In genomic region chr1:135205257-135205656, GRCm38 (mm10) we compare ENCODE assay signal across 19 mouse cellular contexts. TPM values are rescaled to one million over a fixed set of nuclear protein-coding genes. Genes with fewer than 3 reads are reported as not detected.
DNase-seq lines count a peak whose midpoint lies in the region; ATAC-seq and TF ChIP-seq lines count a peak whose summit lies in the region.
"Had no signal": no experiment of that assay in that cellular context is flagged by ENCODE, and none has a peak within 500 bp of the region (broad histone marks: within the 10 kb centered on the region; RNA-seq: fewer than 3 reads in every experiment).

No protein-coding gene starts in this region.

- no peak overlapping the region for H3K4me3 ChIP-seq in kidney, embryonic 14.5 days (ENCODE audit: low read length)
- H3K4me3 ChIP-seq in kidney, adult 2 months (ENCODE audit: insufficient read depth, low read depth, low read length) = no peak overlapping the region
- H3K4me3 ChIP-seq in MEL (ENCODE audit: control insufficient read depth in 1 of 2, insufficient read depth in 1 of 2, low read depth in 2 of 2, low read length in 2 of 2) = peak overlapping the region; percentile 23 to 36
- no peak overlapping the region for H3K4me3 ChIP-seq in intestine, postnatal 0 days (ENCODE audit: low read depth, low read length)
- H3K4me3 ChIP-seq in small intestine, adult 2 months (ENCODE audit: low read depth, low read length) = no peak overlapping the region
- H3K4me3 ChIP-seq: embryonic facial prominence, embryonic 15.5 days; forebrain, embryonic 15.5 days had no signal

- no peaks in the 10 kb centered on the region for H3K27me3 ChIP-seq in kidney, embryonic 14.5 days (ENCODE audit: control insufficient read depth, insufficient read depth, low read length)
- no peaks in the 10 kb centered on the region for H3K27me3 ChIP-seq in kidney, adult 2 months (replicated peaks; ENCODE audit: control insufficient read depth, insufficient read depth, low read length)
- no peaks in the 10 kb centered on the region for H3K27me3 ChIP-seq in MEL (ENCODE audit: control insufficient read depth in 1 of 2, insufficient read depth in 2 of 2, low read length in 2 of 2)
- H3K27me3 ChIP-seq in intestine, postnatal 0 days (replicated peaks; ENCODE audit: control insufficient read depth, insufficient read depth, low read length) = no peaks in the 10 kb centered on the region
- H3K27me3 ChIP-seq in small intestine, adult 2 months (ENCODE audit: control insufficient read depth, insufficient read depth, low read length) = no peaks in the 10 kb centered on the region
- H3K27me3 ChIP-seq: embryonic facial prominence, embryonic 15.5 days; forebrain, embryonic 15.5 days had no signal

- H3K79me2 ChIP-seq in MEL (ENCODE audit: control insufficient read depth, insufficient read depth, low read length, poor library complexity) = no peaks in the 10 kb centered on the region

- no peak overlapping the region for H3K9ac ChIP-seq in kidney, embryonic 14.5 days (ENCODE audit: low read depth, low read length)
- peak overlapping the region; percentile 50 for H3K9ac ChIP-seq in MEL (ENCODE audit: control insufficient read depth, low read depth, low read length, poor library complexity, severe bottlenecking)
- H3K9ac ChIP-seq in intestine, postnatal 0 days (ENCODE audit: low read depth, low read length) = no peak overlapping the region
- H3K9ac ChIP-seq: embryonic facial prominence, embryonic 15.5 days; forebrain, embryonic 15.5 days had no signal

- TF ChIP-seq CTCF in kidney, adult 2 months (conservative IDR thresholded peaks at IDR 0.05; ENCODE audit: insufficient read depth, insufficient read length, low read depth, low read length) = no peak
- no peak for TF ChIP-seq CTCF in MEL (IDR thresholded peaks at IDR 0.05 in 2 of 3, conservative IDR thresholded peaks at IDR 0.05 in 1 of 3; ENCODE audit: control insufficient read depth in 1 of 3, insufficient read depth in 1 of 3, low read depth in 2 of 3, low read length in 3 of 3, poor library complexity in 1 of 3, severe bottlenecking in 1 of 3)
- TF ChIP-seq CTCF in intestine, postnatal 0 days (IDR thresholded peaks at IDR 0.05; ENCODE audit: low read depth) = peak; percentile 44
- TF ChIP-seq CTCF in small intestine, adult 2 months (IDR thresholded peaks at IDR 0.05; ENCODE audit: extremely low read depth, insufficient read length, insufficient replicate concordance, low read depth, low read length) = no peak

- TF ChIP-seq EP300 in MEL (IDR thresholded peaks at IDR 0.05; ENCODE audit: low read depth in 1 of 2, low read length in 2 of 2) = no peak

- no peak overlapping the region for H3K4me2 ChIP-seq in kidney, embryonic 14.5 days (replicated peaks; ENCODE audit: low read depth, low read length)
- peak overlapping the region; percentile 7; the same call in 1 of the 2 replicates for H3K4me2 ChIP-seq in intestine, postnatal 0 days (replicated peaks; ENCODE audit: low read depth)
- H3K4me2 ChIP-seq: embryonic facial prominence, embryonic 15.5 days; forebrain, embryonic 15.5 days had no signal

- H3K36me3 ChIP-seq in kidney, embryonic 14.5 days (ENCODE audit: control insufficient read depth, insufficient read depth, low read length) = no peaks in the 10 kb centered on the region
- H3K36me3 ChIP-seq in kidney, adult 2 months (ENCODE audit: control insufficient read depth, insufficient read depth, low read length) = no peaks in the 10 kb centered on the region
- peaks cover 0 to 10% of the 10 kb centered on the region in 2 experiments; a peak in 2 of 4 replicates for H3K36me3 ChIP-seq in MEL (ENCODE audit: control insufficient read depth in 1 of 2, insufficient read depth in 2 of 2, low read length in 2 of 2)
- H3K36me3 ChIP-seq in intestine, postnatal 0 days (ENCODE audit: control insufficient read depth, insufficient read depth) = no peaks in the 10 kb centered on the region
- no peaks in the 10 kb centered on the region for H3K36me3 ChIP-seq in small intestine, adult 2 months (ENCODE audit: control insufficient read depth, insufficient read depth, low read length)
- H3K36me3 ChIP-seq: embryonic facial prominence, embryonic 15.5 days; forebrain, embryonic 15.5 days had no signal

- no peak for TF ChIP-seq RAD21 in MEL (IDR thresholded peaks at IDR 0.05; ENCODE audit: low read depth, low read length)

- 60% methylated on average over 4 of the region's 4 CpGs for WGBS in kidney, embryonic 14.5 days
- 86% methylated on average over 4 of the region's 4 CpGs for WGBS in kidney, adult 2 months
- WGBS in intestine, postnatal 0 days = 30% methylated on average over 4 of the region's 4 CpGs
- WGBS in small intestine, adult 2 months = 27% methylated on average over 4 of the region's 4 CpGs

- no peak for DNase-seq in kidney, adult 2 months
- DNase-seq in MEL (ENCODE audit: low read depth, low spot score) = no peak
- no peak for DNase-seq in cerebellum, postnatal 25 days
- no peak for DNase-seq in spleen, postnatal 10 days (ENCODE audit: low spot score in 2 of 2)
- no peak for DNase-seq in layer of hippocampus, postnatal 14 days (ENCODE audit: low spot score in 2 of 2)
- DNase-seq: layer of hippocampus, postnatal 36 days; lung, adult 18-20 months; midbrain, embryonic 14.5 days; thymus, adult 18-20 months had no signal

- peak overlapping the region; percentile 14; the same call in 1 of the 2 replicates for H3K27ac ChIP-seq in kidney, embryonic 14.5 days (ENCODE audit: low read depth, low read length)
- H3K27ac ChIP-seq in kidney, adult 2 months (ENCODE audit: insufficient read depth, low read depth, low read length) = no peak overlapping the region
- H3K27ac ChIP-seq in MEL (ENCODE audit: control insufficient read depth, low read depth, low read length) = peak overlapping the region; percentile 79
- peak overlapping the region; percentile 54; the same call in 1 of the 2 replicates for H3K27ac ChIP-seq in intestine, postnatal 0 days (ENCODE audit: low read depth, low read length)
- H3K27ac ChIP-seq in small intestine, adult 2 months (ENCODE audit: insufficient read depth, low read depth, low read length) = peak overlapping the region; percentile 85
- H3K27ac ChIP-seq: embryonic facial prominence, embryonic 15.5 days; forebrain, embryonic 15.5 days had no signal

- TF ChIP-seq POLR2A in kidney, adult 2 months (IDR thresholded peaks at IDR 0.05; ENCODE audit: low read depth, low read length) = no peak
- no peak for TF ChIP-seq POLR2A in MEL (IDR thresholded peaks at IDR 0.05; ENCODE audit: control insufficient read depth in 1 of 2, insufficient read depth in 1 of 2, low read depth in 1 of 2, low read length in 2 of 2, poor library complexity in 1 of 2)
- TF ChIP-seq POLR2A in small intestine, adult 2 months (IDR thresholded peaks at IDR 0.05; ENCODE audit: low read depth, low read length) = no peak

- ATAC-seq in kidney, embryonic 14.5 days (ENCODE audit: low FRiP score, low TSS enrichment) = 0 out of 2 replicates have a peak, but pooled peaks have one; percentile 21
- peak; percentile 35 for ATAC-seq in intestine, postnatal 0 days
- ATAC-seq: activated CD4-positive, CD25-positive, alpha-beta regulatory T cell, adult 4 months; forebrain, embryonic 15.5 days had no signal

- no peaks in the 10 kb centered on the region for H3K9me3 ChIP-seq in kidney, embryonic 14.5 days (ENCODE audit: control insufficient read depth, low read length)
- no peaks in the 10 kb centered on the region for H3K9me3 ChIP-seq in MEL (replicated peaks; ENCODE audit: insufficient read depth, low read length)
- H3K9me3 ChIP-seq in intestine, postnatal 0 days (ENCODE audit: control insufficient read depth) = no peaks in the 10 kb centered on the region
- H3K9me3 ChIP-seq: embryonic facial prominence, embryonic 15.5 days; forebrain, embryonic 15.5 days had no signal

- H3K4me1 ChIP-seq in kidney, embryonic 14.5 days (ENCODE audit: control insufficient read depth, insufficient read depth, low read length) = peaks cover 6% of the 10 kb centered on the region; the same call in 1 of the 2 replicates
- no peaks in the 10 kb centered on the region for H3K4me1 ChIP-seq in kidney, adult 2 months (ENCODE audit: control insufficient read depth, insufficient read depth, low read length)
- peaks cover 7 to 33% of the 10 kb centered on the region in 2 experiments for H3K4me1 ChIP-seq in MEL (ENCODE audit: control insufficient read depth in 1 of 2, insufficient read depth in 2 of 2, low read length in 2 of 2)
- H3K4me1 ChIP-seq in intestine, postnatal 0 days (replicated peaks; ENCODE audit: control insufficient read depth, insufficient read depth, low read length) = 0 out of 2 replicates have a peak, but pooled peaks cover 7% of the 10 kb centered on the region
- H3K4me1 ChIP-seq in small intestine, adult 2 months (ENCODE audit: control insufficient read depth, insufficient read depth, insufficient read length, low read length) = peaks cover 45% of the 10 kb centered on the region
- H3K4me1 ChIP-seq: embryonic facial prominence, embryonic 15.5 days; forebrain, embryonic 15.5 days had no signal

RNA-seq across cellular contexts. Expression of gene Gpr37l1, which starts 37.8 kb away (rescaled TPM):
- not detected in 2 replicates for polyA plus RNA-seq in kidney, embryonic 14.5 days (2014; fragmentation: Nextera tagmentation; extraction: Ambion mirVana)
- polyA plus RNA-seq in kidney, adult 2 months (2012; rRNA removed) = 0.75 and 0.98 TPM in 2 replicates
- total RNA-seq in MEL (2012; rRNA removed) = not detected in 2 replicates
- polyA plus RNA-seq in MEL (2012; ENCODE audit: insufficient read depth in 1 of 2, insufficient read length in 2 of 2, low read depth in 1 of 2, low replicate concordance in 2 of 2, missing spikeins in 1 of 2) = not detected
- 1.7 and 2.0 TPM in 2 replicates for polyA plus RNA-seq in intestine, postnatal 0 days (2015; fragmentation: Nextera tagmentation; extraction: Ambion mirVana)
- polyA plus RNA-seq in small intestine, adult 2 months (2012; rRNA removed) = 1.9 and 2.2 TPM in 2 replicates
- total RNA-seq in layer of hippocampus, postnatal 14 days (2021) = 100 to 1,000 TPM; 186 to 187 TPM
- total RNA-seq: common myeloid progenitor, adult 5-6 weeks had no signal
- polyA plus RNA-seq: activated CD4-positive, CD25-positive, alpha-beta regulatory T cell, adult 4 months; embryonic facial prominence, embryonic 15.5 days; neural tube, embryonic 11.5 days had no signal

RNA-seq across cellular contexts. Expression of gene Elf3, which starts 53.1 kb away (rescaled TPM):
- polyA plus RNA-seq in kidney, embryonic 14.5 days (2014; fragmentation: Nextera tagmentation; extraction: Ambion mirVana) = 22.4 and 26.8 TPM in 2 replicates
- 23.1 and 25.0 TPM in 2 replicates for polyA plus RNA-seq in kidney, adult 2 months (2012; rRNA removed)
- not detected in 2 replicates for total RNA-seq in MEL (2012; rRNA removed)
- polyA plus RNA-seq in MEL (2012; ENCODE audit: insufficient read depth in 1 of 2, insufficient read length in 2 of 2, low read depth in 1 of 2, low replicate concordance in 2 of 2, missing spikeins in 1 of 2) = not detected
- 159 and 164 TPM in 2 replicates for polyA plus RNA-seq in intestine, postnatal 0 days (2015; fragmentation: Nextera tagmentation; extraction: Ambion mirVana)
- polyA plus RNA-seq in small intestine, adult 2 months (2012; rRNA removed) = 110 and 185 TPM in 2 replicates
- total RNA-seq in layer of hippocampus, postnatal 14 days (2021) = not detected
- total RNA-seq: common myeloid progenitor, adult 5-6 weeks; heart, postnatal 25 days; layer of hippocampus, postnatal 36 days; left cerebral cortex, postnatal 36 days had no signal
- polyA plus RNA-seq: activated CD4-positive, CD25-positive, alpha-beta regulatory T cell, adult 4 months had no signal

RNA-seq across cellular contexts. Expression of gene Arl8a, which starts 58.6 kb away (rescaled TPM):
- 32.0 and 44.5 TPM in 2 replicates for polyA plus RNA-seq in kidney, embryonic 14.5 days (2014; fragmentation: Nextera tagmentation; extraction: Ambion mirVana)
- polyA plus RNA-seq in kidney, adult 2 months (2012; rRNA removed) = 95.2 and 107 TPM in 2 replicates
- total RNA-seq in MEL (2012; rRNA removed) = 8.0 and 9.0 TPM in 2 replicates
- polyA plus RNA-seq in MEL (2012; ENCODE audit: insufficient read depth in 1 of 2, insufficient read length in 2 of 2, low read depth in 1 of 2, low replicate concordance in 2 of 2, missing spikeins in 1 of 2) = 10 to 100 TPM in 1 of 2 experiments, not detected in 1; 47.7 TPM
- 66.6 and 68.8 TPM in 2 replicates for polyA plus RNA-seq in intestine, postnatal 0 days (2015; fragmentation: Nextera tagmentation; extraction: Ambion mirVana)
- 31.0 and 82.9 TPM in 2 replicates for polyA plus RNA-seq in small intestine, adult 2 months (2012; rRNA removed)
- 100 to 1,000 TPM; 307 to 334 TPM for total RNA-seq in layer of hippocampus, postnatal 14 days (2021)

Comparison
In these comparisons a context has a peak if more than half of its experiments do, and no peak if none do; other contexts are left out.
1. H3K4me3 ChIP-seq: peak in MEL (2 of 2); none in kidney, embryonic 14.5 days (single experiment), kidney, adult 2 months (single experiment), intestine, postnatal 0 days (single experiment) and small intestine, adult 2 months (single experiment).
2. RNA of gene Elf3, which starts 53.1 kb away (polyA plus RNA-seq): 110 to 185 TPM in small intestine, adult 2 months, 159 to 164 TPM in intestine, postnatal 0 days, 22.4 to 26.8 TPM in kidney, embryonic 14.5 days and 23.1 to 25.0 TPM in kidney, adult 2 months; not detected in MEL; every median in the first group is over 10 times any median in the second.